Mouse (Mus musculus): ENCODE measurements at regions not wholly inside any gene's neighbourhood (a gene's known extent, or its start where the extent isn't known, plus 50 kb on each side); places are given as distances from the start of the nearest gene placed in this dataset.

DNA sequence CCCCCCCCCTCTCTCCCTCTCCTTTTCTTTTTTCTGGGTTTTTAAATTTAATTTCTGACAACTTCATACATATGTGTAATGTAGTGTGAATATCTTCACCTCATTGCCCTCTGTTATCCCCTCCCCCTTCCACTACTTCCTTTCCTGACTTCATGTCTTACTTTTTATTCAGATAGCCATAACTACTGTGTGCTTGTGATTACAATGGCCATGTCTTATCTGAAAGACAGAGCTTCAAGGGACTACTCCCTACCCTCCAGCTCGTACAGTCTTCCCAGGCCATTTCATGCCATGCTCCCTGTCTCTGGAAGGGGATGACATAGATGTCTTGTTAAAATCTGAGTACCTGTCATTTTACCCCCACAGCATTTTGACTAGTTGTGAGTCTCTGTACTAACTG is 189.2 kb upstream of the Tank start:
- Histone ChIP-seq H3K4me2 (ENCODE audit: low read depth) (no peak overlapping the region), H3K79me2 (ENCODE audit: control insufficient read depth, insufficient read depth) (no peaks in the 10 kb centered on the region), H3K4me3 (no peak overlapping the region), H3ac (ENCODE audit: control insufficient read depth, insufficient read length) (no peak overlapping the region), H3K27me3 (ENCODE audit: control insufficient read depth, insufficient read depth, insufficient read length) (no peaks in the 10 kb centered on the region), H3K36me3 (ENCODE audit: control insufficient read depth, insufficient read depth) (no peaks in the 10 kb centered on the region)
- TF ChIP-seq CEBPB (IDR thresholded peaks at IDR 0.05; ENCODE audit: insufficient read depth, poor library complexity, severe bottlenecking) = no peak
- no peak for TF ChIP-seq REST (IDR thresholded peaks at IDR 0.05; ENCODE audit: insufficient read depth, insufficient read length)
- no peak for TF ChIP-seq MYOD1 (IDR thresholded peaks at IDR 0.05; ENCODE audit: control insufficient read depth in 1 of 3, insufficient read length in 2 of 3, low read depth in 2 of 3)
- no peak for TF ChIP-seq MYOG (IDR thresholded peaks at IDR 0.05; ENCODE audit: control insufficient read depth in 1 of 3, insufficient read depth in 1 of 3, insufficient read length in 2 of 3, low read depth in 2 of 3)
- no peak for TF ChIP-seq POLR2A (IDR thresholded peaks at IDR 0.05; ENCODE audit: insufficient read length, low read depth)
- no peak for TF ChIP-seq POLR2AphosphoS2 (IDR thresholded peaks at IDR 0.05; ENCODE audit: insufficient read length, low read depth)
- no peak for TF ChIP-seq MAX (IDR thresholded peaks at IDR 0.05; ENCODE audit: low read depth)
- no peak for TF ChIP-seq TCF3 (IDR thresholded peaks at IDR 0.05; ENCODE audit: insufficient read length, low read depth)
- TF ChIP-seq E2F4 (IDR thresholded peaks at IDR 0.05; ENCODE audit: insufficient read depth) = no peak
- no peak for TF ChIP-seq TCF12 (IDR thresholded peaks at IDR 0.05; ENCODE audit: insufficient read depth, poor library complexity, severe bottlenecking)
- no peak for TF ChIP-seq SRF (IDR thresholded peaks at IDR 0.05; ENCODE audit: control insufficient read depth, insufficient read length, low read depth)
- no peak for TF ChIP-seq USF1 (IDR thresholded peaks at IDR 0.05; ENCODE audit: low read depth)

DNA sequence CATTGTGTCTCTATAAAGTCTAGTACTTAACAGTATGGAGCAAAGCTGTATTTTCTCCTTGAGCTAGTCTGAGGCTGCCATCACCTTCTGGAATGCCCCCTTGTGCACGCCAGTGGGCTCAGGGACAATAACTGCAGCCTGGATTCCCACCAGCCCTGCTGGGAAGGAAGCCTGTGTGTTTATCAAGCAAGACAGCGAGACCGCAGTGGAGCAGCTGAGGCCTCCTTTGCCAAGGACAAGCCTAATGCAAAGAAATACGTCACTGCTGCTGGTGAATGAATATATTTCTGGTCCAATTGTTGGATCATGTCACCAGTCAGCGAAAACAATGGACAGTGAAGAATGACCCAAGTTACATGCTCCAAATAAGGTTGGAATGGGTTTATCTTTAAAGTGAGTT is 190.8 kb upstream of the Tank start:
- no peak overlapping the region for H3K4me2 ChIP-seq (ENCODE audit: low read depth)
- H3ac ChIP-seq (ENCODE audit: control insufficient read depth, insufficient read length) = no peak overlapping the region
- H3K4me3 ChIP-seq = no peak overlapping the region
- no peaks in the 10 kb centered on the region for H3K79me2 ChIP-seq (ENCODE audit: control insufficient read depth, insufficient read depth)
- H3K36me3 ChIP-seq (ENCODE audit: control insufficient read depth, insufficient read depth) = no peaks in the 10 kb centered on the region
- H3K27me3 ChIP-seq (ENCODE audit: control insufficient read depth, insufficient read depth, insufficient read length) = no peaks in the 10 kb centered on the region
- no peak for TF ChIP-seq CEBPB (IDR thresholded peaks at IDR 0.05; ENCODE audit: insufficient read depth, poor library complexity, severe bottlenecking)
- no peak for TF ChIP-seq MAX (IDR thresholded peaks at IDR 0.05; ENCODE audit: low read depth)
- no peak for TF ChIP-seq SRF (IDR thresholded peaks at IDR 0.05; ENCODE audit: control insufficient read depth, insufficient read length, low read depth)
- TF ChIP-seq TCF12 (IDR thresholded peaks at IDR 0.05; ENCODE audit: insufficient read depth, poor library complexity, severe bottlenecking) = no peak
- TF ChIP-seq E2F4 (IDR thresholded peaks at IDR 0.05; ENCODE audit: insufficient read depth) = no peak
- TF ChIP-seq POLR2AphosphoS2 (IDR thresholded peaks at IDR 0.05; ENCODE audit: insufficient read length, low read depth) = no peak
- TF ChIP-seq TCF3 (IDR thresholded peaks at IDR 0.05; ENCODE audit: insufficient read length, low read depth) = no peak
- TF ChIP-seq REST (IDR thresholded peaks at IDR 0.05; ENCODE audit: insufficient read depth, insufficient read length) = no peak
- no peak for TF ChIP-seq USF1 (IDR thresholded peaks at IDR 0.05; ENCODE audit: low read depth)
- TF ChIP-seq MYOG (IDR thresholded peaks at IDR 0.05; ENCODE audit: control insufficient read depth in 1 of 3, insufficient read depth in 1 of 3, insufficient read length in 2 of 3, low read depth in 2 of 3) = no peak
- TF ChIP-seq MYOD1 (IDR thresholded peaks at IDR 0.05; ENCODE audit: control insufficient read depth in 1 of 3, insufficient read length in 2 of 3, low read depth in 2 of 3) = no peak
- TF ChIP-seq POLR2A (IDR thresholded peaks at IDR 0.05; ENCODE audit: insufficient read length, low read depth) = no peak

GRCm38 (mm10) chr2:61386966-61387365 is 191.4 kb upstream of the Tank start:
- H3ac ChIP-seq (ENCODE audit: control insufficient read depth, insufficient read length) = no peak overlapping the region
- no peak overlapping the region for H3K4me2 ChIP-seq (ENCODE audit: low read depth)
- TF ChIP-seq REST (IDR thresholded peaks at IDR 0.05; ENCODE audit: insufficient read depth, insufficient read length) (no peak), TCF3 (IDR thresholded peaks at IDR 0.05; ENCODE audit: insufficient read length, low read depth) (no peak), POLR2A (IDR thresholded peaks at IDR 0.05; ENCODE audit: insufficient read length, low read depth) (no peak), USF1 (IDR thresholded peaks at IDR 0.05; ENCODE audit: low read depth) (no peak), TCF12 (IDR thresholded peaks at IDR 0.05; ENCODE audit: insufficient read depth, poor library complexity, severe bottlenecking) (no peak), E2F4 (IDR thresholded peaks at IDR 0.05; ENCODE audit: insufficient read depth) (no peak), POLR2AphosphoS2 (IDR thresholded peaks at IDR 0.05; ENCODE audit: insufficient read length, low read depth) (no peak), MYOG (IDR thresholded peaks at IDR 0.05; ENCODE audit: control insufficient read depth in 1 of 3, insufficient read depth in 1 of 3, insufficient read length in 2 of 3, low read depth in 2 of 3) (no peak), CEBPB (IDR thresholded peaks at IDR 0.05; ENCODE audit: insufficient read depth, poor library complexity, severe bottlenecking) (no peak), MYOD1 (IDR thresholded peaks at IDR 0.05; ENCODE audit: control insufficient read depth in 1 of 3, insufficient read length in 2 of 3, low read depth in 2 of 3) (no peak), MAX (IDR thresholded peaks at IDR 0.05; ENCODE audit: low read depth) (no peak), SRF (IDR thresholded peaks at IDR 0.05; ENCODE audit: control insufficient read depth, insufficient read length, low read depth) (no peak)
- no peaks in the 10 kb centered on the region for H3K27me3 ChIP-seq (ENCODE audit: control insufficient read depth, insufficient read depth, insufficient read length)
- H3K36me3 ChIP-seq (ENCODE audit: control insufficient read depth, insufficient read depth) = no peaks in the 10 kb centered on the region
- no peaks in the 10 kb centered on the region for H3K79me2 ChIP-seq (ENCODE audit: control insufficient read depth, insufficient read depth)
- no peak overlapping the region for H3K4me3 ChIP-seq

- no peak overlapping the region for H3ac ChIP-seq (ENCODE audit: control insufficient read depth, insufficient read length)
- no peak overlapping the region for H3K4me2 ChIP-seq (ENCODE audit: low read depth)
- H3K27me3 ChIP-seq (ENCODE audit: control insufficient read depth, insufficient read depth, insufficient read length) = no peaks in the 10 kb centered on the region
- no peak for TF ChIP-seq POLR2A (IDR thresholded peaks at IDR 0.05; ENCODE audit: insufficient read length, low read depth)
- no peak for TF ChIP-seq MYOD1 (IDR thresholded peaks at IDR 0.05; ENCODE audit: control insufficient read depth in 1 of 3, insufficient read length in 2 of 3, low read depth in 2 of 3)
- no peaks in the 10 kb centered on the region for H3K36me3 ChIP-seq (ENCODE audit: control insufficient read depth, insufficient read depth)
- no peak overlapping the region for H3K4me3 ChIP-seq
- no peaks in the 10 kb centered on the region for H3K79me2 ChIP-seq (ENCODE audit: control insufficient read depth, insufficient read depth)
These were observed 193.9 kb upstream of the Tank start for GRCm38 (mm10) chr2:61384467-61384866.

DNA sequence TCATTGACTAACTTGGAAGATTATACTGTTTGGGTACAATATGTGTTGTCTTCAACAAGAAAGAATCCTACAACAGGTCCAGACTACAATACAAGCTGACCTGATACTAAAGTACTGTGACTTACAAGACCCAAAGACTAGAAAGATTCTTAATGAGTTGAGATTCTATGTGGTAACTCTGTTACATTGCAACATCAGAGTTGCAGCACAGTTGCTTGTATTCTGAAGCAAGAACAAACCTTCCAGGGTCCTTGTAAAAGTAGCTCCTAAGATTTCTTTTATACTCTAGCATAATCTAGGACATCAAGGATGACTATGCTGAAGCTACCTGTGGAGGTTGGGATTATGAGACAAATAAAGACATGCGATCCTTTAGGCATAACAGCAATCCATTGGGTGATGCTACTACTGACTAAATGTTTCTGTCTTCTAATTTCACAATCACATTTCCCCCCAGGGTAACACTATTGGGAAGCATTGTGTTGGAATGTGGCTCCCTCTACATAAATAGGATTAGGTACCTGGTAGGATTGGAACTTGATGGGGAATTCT is 194.6 kb upstream of the Tank start:
- Histone ChIP-seq H3K27me3 (ENCODE audit: control insufficient read depth, insufficient read depth, insufficient read length) (no peaks in the 10 kb centered on the region), H3K4me2 (ENCODE audit: low read depth) (no peak overlapping the region), H3K79me2 (ENCODE audit: control insufficient read depth, insufficient read depth) (no peaks in the 10 kb centered on the region), H3ac (ENCODE audit: control insufficient read depth, insufficient read length) (no peak overlapping the region), H3K36me3 (ENCODE audit: control insufficient read depth, insufficient read depth) (no peaks in the 10 kb centered on the region), H3K4me3 (no peak overlapping the region)
- TF ChIP-seq SRF (IDR thresholded peaks at IDR 0.05; ENCODE audit: control insufficient read depth, insufficient read length, low read depth) (no peak), POLR2A (IDR thresholded peaks at IDR 0.05; ENCODE audit: insufficient read length, low read depth) (no peak), POLR2AphosphoS2 (IDR thresholded peaks at IDR 0.05; ENCODE audit: insufficient read length, low read depth) (no peak), MAX (IDR thresholded peaks at IDR 0.05; ENCODE audit: low read depth) (no peak), REST (IDR thresholded peaks at IDR 0.05; ENCODE audit: insufficient read depth, insufficient read length) (no peak), MYOG (IDR thresholded peaks at IDR 0.05; ENCODE audit: control insufficient read depth in 1 of 3, insufficient read depth in 1 of 3, insufficient read length in 2 of 3, low read depth in 2 of 3) (no peak), MYOD1 (IDR thresholded peaks at IDR 0.05; ENCODE audit: control insufficient read depth in 1 of 3, insufficient read length in 2 of 3, low read depth in 2 of 3) (no peak), TCF3 (IDR thresholded peaks at IDR 0.05; ENCODE audit: insufficient read length, low read depth) (no peak), USF1 (IDR thresholded peaks at IDR 0.05; ENCODE audit: low read depth) (no peak), CEBPB (IDR thresholded peaks at IDR 0.05; ENCODE audit: insufficient read depth, poor library complexity, severe bottlenecking) (no peak), TCF12 (IDR thresholded peaks at IDR 0.05; ENCODE audit: insufficient read depth, poor library complexity, severe bottlenecking) (no peak), E2F4 (IDR thresholded peaks at IDR 0.05; ENCODE audit: insufficient read depth) (no peak)
